Mouse (Mus musculus) gastrocnemius, adult 18-20 months (tissue): ENCODE measurements at regions not wholly inside any gene's neighbourhood (a gene's known extent, or its start where the extent isn't known, plus 50 kb on each side); places are given as distances from the start of the nearest gene placed in this dataset.

Experiments used
- DNase-seq: peaks from one replicate; pipeline ENCODE4 v3.0.0; 2021; ENCODE audit warnings: low spot score

- no peak for DNase-seq
Measured at GRCm38 (mm10) chr15:51724127-51724526, 2160.6 kb upstream of the Gm7489 start.

- DNase-seq, result peak; percentile 53
Measured at GRCm38 (mm10) chr15:51725457-51725856, 2159.2 kb upstream of the Gm7489 start.

- no peak for DNase-seq
Measured at GRCm38 (mm10) chr15:51730106-51730505, 2154.6 kb upstream of the Gm7489 start.

GRCm38 (mm10) chr15:51730805-51731412 is 2153.8 kb upstream of the Gm7489 start:
- DNase-seq, result peak; percentile 82

GRCm38 (mm10) chr15:51734194-51734593 is 2150.5 kb upstream of the Gm7489 start:
- no peak for DNase-seq
